Mouse (Mus musculus) neural tube, embryonic 10.5 days (tissue): Measurements from ENCODE around the gene AU022751.
"Not testable (repeated sequence)": the region's sequence is repeated elsewhere in the genome, so short reads cannot be mapped to it uniquely, and the experiment has no call there.

Experiments
- DNase-seq: peaks from one replicate; pipeline ENCODE4 v3.0.0-alpha.2; 2017; ENCODE audit warnings: low spot score; ENCODE audit errors: extremely low spot score

AU022751 gene

GRCm38 (mm10) chrX:6082954-6083680 is at the start of gene AU022751:
Gene AU022751, minus strand, starts transcription at chrX:6083419.
- DNase-seq, result no peak

GRCm38 (mm10) chrX:6091996-6092757 is 9.0 kb upstream of the AU022751 start:
- DNase-seq, result peak; percentile 34

GRCm38 (mm10) chrX:6091547-6091946 is 8.3 kb upstream of the AU022751 start:
- no peak for DNase-seq

GRCm38 (mm10) chrX:6061563-6061962 is 21.7 kb downstream of the AU022751 start:
- no peak for DNase-seq

DNA sequence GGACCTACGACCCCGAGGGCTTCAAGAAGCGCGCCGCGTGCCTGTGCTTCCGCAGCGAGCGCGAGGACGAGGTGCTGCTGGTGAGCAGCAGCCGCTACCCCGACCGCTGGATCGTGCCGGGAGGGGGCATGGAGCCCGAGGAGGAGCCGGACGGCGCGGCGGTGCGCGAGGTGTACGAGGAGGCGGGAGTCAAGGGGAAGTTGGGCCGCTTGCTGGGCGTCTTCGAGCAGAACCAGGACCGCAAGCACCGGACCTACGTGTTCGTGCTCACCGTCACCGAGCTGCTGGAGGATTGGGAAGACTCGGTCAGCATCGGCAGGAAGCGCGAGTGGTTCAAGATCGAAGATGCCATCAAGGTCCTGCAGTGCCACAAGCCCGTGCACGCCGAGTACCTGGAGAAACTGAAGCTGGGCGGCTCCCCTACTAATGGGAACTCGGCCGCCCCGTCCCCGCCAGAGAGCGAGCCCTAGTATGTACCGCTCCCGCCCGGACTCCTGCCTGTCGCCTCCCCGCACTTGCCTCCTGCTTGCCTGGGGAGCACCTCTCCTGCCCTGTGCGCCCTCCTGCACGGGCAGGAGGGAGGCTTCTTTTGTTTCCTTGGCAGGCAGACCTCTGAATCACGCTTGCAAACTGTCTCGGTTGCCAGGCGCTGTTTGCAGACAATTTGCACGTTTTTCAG is 35.1 kb downstream of the AU022751 start:
- peak; percentile 12 for DNase-seq

GRCm38 (mm10) chrX:6047066-6047935 is 35.9 kb downstream of the AU022751 start, which contains the start of gene Nudt11:
Gene Nudt11, plus strand, starts transcription at chrX:6047453.
- not testable (repeated sequence) for DNase-seq
